Mouse (Mus musculus) stomach, postnatal 0 days (tissue): Measurements from ENCODE around the gene Klhl36. TPM values are rescaled to one million over a fixed set of nuclear protein-coding genes. Genes with fewer than 3 reads are reported as not detected.

ENCODE experiments used
- ATAC-seq: fragments of 200-750 bp; cut with Nextera tagmentation; 2 replicates; pipeline ENCODE4 v1.8.0; 2017; ENCODE audit not compliant: low FRiP score, low TSS enrichment
- DNase-seq: peaks from one replicate; pipeline ENCODE4 v3.0.0-alpha.2; 2016; ENCODE audit warnings: low spot score
- H3K27ac ChIP-seq: fragments of 300-500 bp; sonication (generic); replicated peaks from 2 replicates; pipeline ENCODE4 v1.5.1; 2014; ENCODE audit warnings: mild to moderate bottlenecking, control low read depth
- H3K27me3 ChIP-seq: fragments of 300-500 bp; sonication (generic); 2 replicates; pipeline ENCODE4 v1.6.1; 2014; ENCODE audit warnings: low read length; ENCODE audit not compliant: control insufficient read depth, insufficient read depth
- H3K36me3 ChIP-seq: fragments of 300-500 bp; sonication (generic); 2 replicates; pipeline ENCODE4 v1.6.1; 2014; ENCODE audit warnings: low read length, mixed read lengths; ENCODE audit not compliant: control insufficient read depth, insufficient read depth
- H3K4me1 ChIP-seq: fragments of 300-500 bp; sonication (generic); replicated peaks from 2 replicates; pipeline ENCODE4 v1.6.1; 2014; ENCODE audit warnings: antibody characterized with exemption; ENCODE audit not compliant: control insufficient read depth, insufficient read depth
- H3K4me2 ChIP-seq: fragments of 300-500 bp; sonication (generic); replicated peaks from 2 replicates; pipeline ENCODE4 v1.6.1; 2014; ENCODE audit warnings: low read depth, mild to moderate bottlenecking, control low read depth, moderate library complexity
- H3K4me3 ChIP-seq: fragments of 300-500 bp; sonication (generic); 2 replicates; pipeline ENCODE4 v1.5.1; 2014; ENCODE audit warnings: low read depth, low read length, control low read depth
- H3K9ac ChIP-seq: fragments of 300-500 bp; sonication (generic); 2 replicates; pipeline ENCODE4 v1.6.1; 2014; ENCODE audit warnings: mild to moderate bottlenecking, low read length, control low read depth, mixed read lengths
- H3K9me3 ChIP-seq: fragments of 300-500 bp; sonication (generic); 2 replicates; pipeline ENCODE4 v1.6.1; 2016; ENCODE audit warnings: low read length; ENCODE audit not compliant: control insufficient read depth
- CTCF ChIP-seq: IDR thresholded peaks from 2 replicates; pipeline ENCODE4 v1.5.1; 2016; ENCODE audit warnings: antibody characterized with exemption, low read depth, mild to moderate bottlenecking, moderate library complexity
- EP300 ChIP-seq: optimal IDR thresholded peaks from 2 replicates; pipeline ENCODE3; 2016; ENCODE audit warnings: antibody characterized with exemption
- WGBS: fragments of 180-500 bp; shearing (Covaris S2); extraction: QIAGEN DNeasy Blood & Tissue Kit; methylation state at CpG from one replicate; pipeline ENCODE4 v1.1.7; 2014; 5-methylcytosine and 5-hydroxymethylcytosine counted together
- polyA plus RNA-seq: library from polyadenylated mRNA; unstranded; fragments of >200 nt; fragmentation: Nextera tagmentation; extraction: Ambion mirVana; gene quantifications from 2 replicates; pipeline ENCODE4 v1.2.1, GENCODE M21; 2015

The Klhl36 gene
- polyA plus RNA-seq, 1 experiment from 2014 or later: 9.0 TPM

- Histone ChIP-seq H3K27me3 (no peaks in the 10 kb centered on the region), H3K9ac (no peak overlapping the region), H3K27ac (no peak overlapping the region), H3K4me3 (no peak overlapping the region), H3K4me2 (no peak overlapping the region), H3K9me3 (no peaks in the 10 kb centered on the region), H3K4me1 (no peaks in the 10 kb centered on the region), H3K36me3 (no peaks in the 10 kb centered on the region)
- TF ChIP-seq CTCF (no peak), EP300 (no peak)
- 52% methylated on average over 5 of the region's 5 CpGs for WGBS
- ATAC-seq: no peak
- DNase-seq: no peak
Measured at GRCm38 (mm10) chr8:119854035-119854434, 8.0 kb upstream of the Klhl36 start.

- Histone ChIP-seq H3K4me2 (no peak overlapping the region), H3K9ac (no peak overlapping the region), H3K36me3 (no peaks in the 10 kb centered on the region), H3K27ac (no peak overlapping the region), H3K4me1 (no peaks in the 10 kb centered on the region), H3K27me3 (no peaks in the 10 kb centered on the region), H3K9me3 (no peaks in the 10 kb centered on the region), H3K4me3 (no peak overlapping the region)
- 80% methylated on average over 5 of the region's 5 CpGs for WGBS
- no peak for ATAC-seq
- no peak for DNase-seq
- TF ChIP-seq EP300 (no peak), CTCF (peak; percentile 25; the same call in 1 of the 2 replicates)
Measured at GRCm38 (mm10) chr8:119855656-119856055, 6.4 kb upstream of the Klhl36 start.

- 58% methylated on average over 6 of the region's 6 CpGs for WGBS
- Histone ChIP-seq H3K36me3 (no peaks in the 10 kb centered on the region), H3K4me3 (no peak overlapping the region), H3K27ac (no peak overlapping the region), H3K9ac (no peak overlapping the region), H3K27me3 (no peaks in the 10 kb centered on the region), H3K9me3 (no peaks in the 10 kb centered on the region), H3K4me1 (0 out of 2 replicates have a peak, but pooled peaks cover 2% of the 10 kb centered on the region), H3K4me2 (no peak overlapping the region)
- TF ChIP-seq EP300 (no peak), CTCF (no peak)
- DNase-seq (no peak), ATAC-seq (no peak)
Measured at GRCm38 (mm10) chr8:119857767-119858166, 4.3 kb upstream of the Klhl36 start.

GRCm38 (mm10) chr8:119862390-119862734 lies 296 bp downstream of the Klhl36 start:
- peak overlapping the region; percentile 86 for H3K4me2 ChIP-seq
- 0 out of 2 replicates have a peak, but pooled peaks cover 2% of the 10 kb centered on the region for H3K4me1 ChIP-seq
- under 1% methylated on average over 19 of the region's 19 CpGs for WGBS
- H3K36me3 ChIP-seq: no peaks in the 10 kb centered on the region
- TF ChIP-seq CTCF: no peak; the same call in 1 of the 2 replicates
- TF ChIP-seq EP300: no peak
- H3K9me3 ChIP-seq: no peaks in the 10 kb centered on the region
- H3K9ac ChIP-seq: peak overlapping the region; percentile 85
- no peak for ATAC-seq
- no peaks in the 10 kb centered on the region for H3K27me3 ChIP-seq
- H3K27ac ChIP-seq: peak overlapping the region; percentile 84
- peak overlapping the region; percentile 83 for H3K4me3 ChIP-seq
- no peak for DNase-seq

GRCm38 (mm10) chr8:119862749-119863148 lies 683 bp downstream of the Klhl36 start:
- Histone ChIP-seq H3K27ac (peak overlapping the region; percentile 84; the same call in 1 of the 2 replicates), H3K9me3 (no peaks in the 10 kb centered on the region), H3K4me3 (peak overlapping the region; percentile 83), H3K9ac (peak overlapping the region; percentile 85), H3K4me1 (0 out of 2 replicates have a peak, but pooled peaks cover 2% of the 10 kb centered on the region), H3K36me3 (no peaks in the 10 kb centered on the region), H3K4me2 (peak overlapping the region; percentile 86), H3K27me3 (no peaks in the 10 kb centered on the region)
- 11% methylated on average over 6 of the region's 6 CpGs for WGBS
- no peak for TF ChIP-seq CTCF
- DNase-seq (no peak), ATAC-seq (no peak)

- ATAC-seq (no peak), DNase-seq (no peak)
- Histone ChIP-seq H3K36me3 (peaks cover 13% of the 10 kb centered on the region), H3K9ac (no peak overlapping the region), H3K27me3 (no peaks in the 10 kb centered on the region), H3K4me2 (no peak overlapping the region), H3K4me1 (no peaks in the 10 kb centered on the region), H3K9me3 (no peaks in the 10 kb centered on the region), H3K27ac (no peak overlapping the region), H3K4me3 (no peak overlapping the region)
- 82% methylated on average over 20 of the region's 20 CpGs for WGBS
- TF ChIP-seq CTCF: no peak
- no peak for TF ChIP-seq EP300
Measured at GRCm38 (mm10) chr8:119869616-119870015, 7.5 kb downstream of the Klhl36 start.
